Comparison of ENCODE assay signal across 23 mouse cellular contexts in the genomic region with DNA sequence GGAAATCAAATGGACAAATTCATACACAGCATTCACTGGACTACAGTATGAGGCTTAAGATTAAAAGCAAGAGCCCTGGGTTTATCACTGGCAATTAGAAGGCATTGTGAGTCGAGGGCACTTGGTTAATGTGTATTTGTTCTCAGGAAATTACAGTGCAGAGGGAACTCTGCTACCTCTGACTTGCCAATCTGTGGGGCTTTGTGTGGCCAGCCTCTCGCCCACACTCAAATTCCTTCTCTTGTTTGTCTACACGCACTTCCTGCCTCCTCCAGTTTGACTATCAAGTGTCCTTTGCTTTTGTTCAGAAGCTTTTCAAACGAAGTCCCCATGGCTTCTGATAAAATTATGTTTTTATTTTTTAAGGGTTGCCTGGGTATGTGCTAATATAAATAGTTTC.
DNase-seq lines count a peak whose midpoint lies in the region; ATAC-seq and TF ChIP-seq lines count a peak whose summit lies in the region.
"Had no signal": no experiment of that assay in that cellular context is flagged by ENCODE, and none has a peak within 500 bp of the region (broad histone marks: within the 10 kb centered on the region; RNA-seq: fewer than 3 reads in every experiment).

No protein-coding gene starts in this region.

- H3K9ac ChIP-seq in kidney, postnatal 0 days (ENCODE audit: low read depth, low read length), result no peak overlapping the region
- H3K9ac ChIP-seq in lung, embryonic 14.5 days, result no peak overlapping the region
- H3K9ac ChIP-seq: midbrain, embryonic 12.5 days; neural tube, embryonic 15.5 days; stomach, embryonic 15.5 days had no signal

- 10% methylated on average over 4 of the region's 4 CpGs for WGBS in kidney, postnatal 0 days
- WGBS in lung, embryonic 14.5 days, result 25% methylated on average over 4 of the region's 4 CpGs

- no peaks in the 10 kb centered on the region for H3K9me3 ChIP-seq in kidney, postnatal 0 days (replicated peaks; ENCODE audit: low read length)
- no peaks in the 10 kb centered on the region for H3K9me3 ChIP-seq in lung, embryonic 14.5 days (ENCODE audit: low read depth, low read length)
- H3K9me3 ChIP-seq: limb, embryonic 10.5 days; midbrain, embryonic 12.5 days; neural tube, embryonic 15.5 days; stomach, embryonic 15.5 days had no signal

- no peak overlapping the region for H3K4me3 ChIP-seq in kidney, postnatal 0 days (replicated peaks; ENCODE audit: low read depth, low read length)
- H3K4me3 ChIP-seq in lung, embryonic 14.5 days (ENCODE audit: low read depth, low read length), result no peak overlapping the region
- H3K4me3 ChIP-seq: gastrocnemius, adult 2 months; limb, embryonic 10.5 days; midbrain, embryonic 12.5 days; neural tube, embryonic 15.5 days; stomach, embryonic 15.5 days had no signal

- no peaks in the 10 kb centered on the region for H3K36me3 ChIP-seq in kidney, postnatal 0 days (ENCODE audit: insufficient read depth, low read length)
- H3K36me3 ChIP-seq in lung, embryonic 14.5 days (ENCODE audit: insufficient read depth), result no peaks in the 10 kb centered on the region
- H3K36me3 ChIP-seq: limb, embryonic 10.5 days; midbrain, embryonic 12.5 days; neural tube, embryonic 15.5 days; stomach, embryonic 15.5 days had no signal

- DNase-seq in kidney, postnatal 0 days (ENCODE audit: low spot score), result peak; percentile 38
- DNase-seq in kidney, postnatal 36 days, result no peak
- DNase-seq in ZHBTc4 (ENCODE audit: low read depth, low spot score), result peak; percentile 2
- DNase-seq in lung, embryonic 14.5 days, result peak; percentile 52
- peak; percentile 26 to 68 for DNase-seq in lung, postnatal 4 days
- DNase-seq in right cerebral cortex, postnatal 36 days (ENCODE audit: low spot score in 2 of 2), result no peak
- DNase-seq: adrenal gland, postnatal 36 days; cerebellum, adult 9-10 months; gastrocnemius, adult 2 months; heart, adult 11 months; kidney, adult 2 months; retina, postnatal 1 day; spleen, adult 18-20 months had no signal

- ATAC-seq in kidney, postnatal 0 days (replicated peaks; ENCODE audit: low FRiP score, low read depth), result no peak
- ATAC-seq in lung, embryonic 14.5 days (ENCODE audit: insufficient read depth), result peak; percentile 65
- no peak for ATAC-seq in CD4-positive, CD25-positive, alpha-beta regulatory T cell, adult 4 months
- ATAC-seq: activated CD4-positive, CD25-positive, alpha-beta regulatory T cell, adult 4 months; forebrain, embryonic 16.5 days; hindbrain, postnatal 0 days had no signal

- H3K4me1 ChIP-seq in kidney, postnatal 0 days (replicated peaks; ENCODE audit: insufficient read depth, low read length), result 0 out of 2 replicates have a peak, but pooled peaks cover 4% of the 10 kb centered on the region
- H3K4me1 ChIP-seq in lung, embryonic 14.5 days (ENCODE audit: insufficient read depth), result no peaks in the 10 kb centered on the region
- H3K4me1 ChIP-seq: limb, embryonic 10.5 days; midbrain, embryonic 12.5 days; neural tube, embryonic 15.5 days; stomach, embryonic 15.5 days had no signal

- H3K4me2 ChIP-seq in kidney, postnatal 0 days (ENCODE audit: low read length), result no peak overlapping the region
- H3K4me2 ChIP-seq in lung, embryonic 14.5 days, result no peak overlapping the region
- H3K4me2 ChIP-seq: liver, embryonic 11.5 days; midbrain, embryonic 12.5 days; neural tube, embryonic 15.5 days; stomach, embryonic 15.5 days had no signal

- no peak overlapping the region for H3K27ac ChIP-seq in kidney, postnatal 0 days
- 0 out of 2 replicates have a peak overlapping the region, but pooled peaks have one; percentile 5 for H3K27ac ChIP-seq in lung, embryonic 14.5 days (ENCODE audit: low read depth)
- H3K27ac ChIP-seq: gastrocnemius, adult 2 months; hindbrain, postnatal 0 days; limb, embryonic 10.5 days; midbrain, embryonic 12.5 days; neural tube, embryonic 15.5 days; stomach, embryonic 15.5 days had no signal

- TF ChIP-seq CTCF in kidney, postnatal 0 days (IDR thresholded peaks at IDR 0.05; ENCODE audit: low read depth), result no peak
- no peak for TF ChIP-seq CTCF in lung, embryonic 14.5 days (IDR thresholded peaks at IDR 0.05; ENCODE audit: low read depth)

- H3K27me3 ChIP-seq in kidney, postnatal 0 days (ENCODE audit: insufficient read depth, low read length), result no peaks in the 10 kb centered on the region
- no peaks in the 10 kb centered on the region for H3K27me3 ChIP-seq in lung, embryonic 14.5 days (ENCODE audit: insufficient read depth, low read length)
- H3K27me3 ChIP-seq: CH12.LX; midbrain, embryonic 12.5 days; neural tube, embryonic 15.5 days; stomach, embryonic 15.5 days had no signal

Comparison
In these comparisons a context has a peak if more than half of its experiments do, and no peak if none do; other contexts are left out.
1. DNase-seq: peak in kidney, postnatal 0 days (single experiment), ZHBTc4 (single experiment), lung, embryonic 14.5 days (single experiment) and lung, postnatal 4 days (2 of 2); none in kidney, postnatal 36 days (0 of 2) and right cerebral cortex, postnatal 36 days (0 of 2).